Mouse (Mus musculus): Measurements from ENCODE around the gene Nrxn3.

Gene Nrxn3

GRCm38 (mm10) chr12:89174306-89175159 lies 451.9 kb downstream of the Nrxn3 start:
- DNase-seq (ENCODE audit: low spot score in 2 of 2): no peak

- no peak for DNase-seq (ENCODE audit: low spot score in 2 of 2)
These were observed 457.4 kb downstream of the Nrxn3 start for GRCm38 (mm10) chr12:89179970-89180666.

GRCm38 (mm10) chr12:89181157-89181561 lies 458.5 kb downstream of the Nrxn3 start:
- no peak for DNase-seq (ENCODE audit: low spot score in 2 of 2)

GRCm38 (mm10) chr12:89198764-89199525 lies 476.3 kb downstream of the Nrxn3 start:
- no peak for DNase-seq (ENCODE audit: low spot score in 2 of 2)

GRCm38 (mm10) chr12:89211608-89212007 lies 488.9 kb downstream of the Nrxn3 start:
- DNase-seq (ENCODE audit: low spot score in 2 of 2): no peak

GRCm38 (mm10) chr12:89239826-89240225 lies 517.1 kb downstream of the Nrxn3 start:
- no peak for DNase-seq (ENCODE audit: low spot score in 2 of 2)

- no peak for DNase-seq (ENCODE audit: low spot score in 2 of 2)
These were observed 518.9 kb downstream of the Nrxn3 start for GRCm38 (mm10) chr12:89241554-89241953.

- DNase-seq (ENCODE audit: low spot score in 2 of 2): no peak
These were observed 519.8 kb downstream of the Nrxn3 start for GRCm38 (mm10) chr12:89242476-89242875.

DNA sequence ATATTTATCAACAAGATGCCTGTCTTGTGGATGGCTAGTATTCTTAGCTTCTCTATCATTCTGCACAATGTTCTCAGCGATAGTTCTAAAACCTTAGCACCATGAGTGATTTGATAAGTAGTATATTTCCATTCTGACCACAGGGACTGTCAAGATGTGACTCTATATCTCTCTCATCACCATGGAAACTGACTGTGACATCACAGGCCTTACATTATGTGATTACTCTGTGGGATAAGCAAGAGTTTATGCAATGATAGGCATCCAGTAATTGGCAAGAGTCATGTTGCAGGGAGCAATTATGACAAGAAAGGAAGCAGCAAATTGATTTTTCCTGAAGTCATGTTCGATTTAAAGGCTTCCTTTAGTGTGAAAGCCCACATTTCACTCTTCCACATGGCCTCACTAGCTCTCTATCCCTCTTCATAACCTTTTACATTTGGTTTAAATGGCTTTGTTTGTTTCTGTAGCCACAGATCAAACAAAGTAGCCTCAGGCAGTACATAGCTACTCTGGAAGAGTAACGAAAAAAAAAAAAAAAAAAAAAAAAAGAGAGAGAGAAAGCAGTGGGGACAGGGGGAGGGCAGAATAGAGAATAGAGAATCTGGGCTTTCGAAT lies 532.7 kb downstream of the Nrxn3 start:
- no peak for DNase-seq (ENCODE audit: low spot score in 2 of 2)

DNA sequence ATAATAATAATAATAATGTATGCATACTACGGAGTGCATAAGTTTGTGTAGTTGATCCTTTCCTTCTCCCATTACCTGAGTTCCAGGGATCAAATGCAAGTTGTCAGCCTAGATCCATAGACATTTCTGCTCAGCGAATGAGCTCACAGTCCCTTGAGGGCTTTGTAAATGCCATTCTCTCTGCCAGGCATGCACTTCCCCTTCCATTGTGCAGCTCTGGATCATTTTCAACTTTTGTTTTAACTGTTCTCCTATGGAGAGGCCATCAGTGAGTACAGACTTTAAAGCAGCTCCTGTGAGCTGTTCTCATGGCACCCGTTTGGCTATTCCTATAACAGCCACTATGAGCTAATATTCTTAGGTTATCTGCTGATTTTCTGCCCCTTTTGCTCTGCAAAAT lies 536.2 kb downstream of the Nrxn3 start:
- no peak for DNase-seq (ENCODE audit: low spot score in 2 of 2)

GRCm38 (mm10) chr12:89260076-89260475 lies 537.4 kb downstream of the Nrxn3 start:
- DNase-seq (ENCODE audit: low spot score in 2 of 2): no peak

DNA sequence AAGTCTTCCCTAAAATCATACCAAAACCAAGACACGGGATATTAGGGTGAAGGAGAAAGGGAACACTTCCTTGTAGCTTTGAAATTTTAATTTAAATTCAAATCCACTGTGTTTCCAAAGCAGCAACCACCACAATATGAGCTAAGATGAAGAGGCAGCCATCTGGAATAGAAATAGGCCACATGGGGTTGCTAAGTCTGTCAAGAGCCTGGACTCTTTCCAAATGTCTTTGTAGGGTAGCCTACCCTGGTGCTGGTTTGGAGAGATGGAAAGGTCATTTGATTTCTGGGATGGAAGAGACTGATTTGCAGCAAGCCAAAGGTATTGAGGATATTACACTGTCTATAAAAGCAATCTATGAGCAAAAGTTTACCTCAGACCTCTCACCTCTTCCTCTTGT lies 539.6 kb downstream of the Nrxn3 start:
- DNase-seq (ENCODE audit: low spot score in 2 of 2): no peak

DNA sequence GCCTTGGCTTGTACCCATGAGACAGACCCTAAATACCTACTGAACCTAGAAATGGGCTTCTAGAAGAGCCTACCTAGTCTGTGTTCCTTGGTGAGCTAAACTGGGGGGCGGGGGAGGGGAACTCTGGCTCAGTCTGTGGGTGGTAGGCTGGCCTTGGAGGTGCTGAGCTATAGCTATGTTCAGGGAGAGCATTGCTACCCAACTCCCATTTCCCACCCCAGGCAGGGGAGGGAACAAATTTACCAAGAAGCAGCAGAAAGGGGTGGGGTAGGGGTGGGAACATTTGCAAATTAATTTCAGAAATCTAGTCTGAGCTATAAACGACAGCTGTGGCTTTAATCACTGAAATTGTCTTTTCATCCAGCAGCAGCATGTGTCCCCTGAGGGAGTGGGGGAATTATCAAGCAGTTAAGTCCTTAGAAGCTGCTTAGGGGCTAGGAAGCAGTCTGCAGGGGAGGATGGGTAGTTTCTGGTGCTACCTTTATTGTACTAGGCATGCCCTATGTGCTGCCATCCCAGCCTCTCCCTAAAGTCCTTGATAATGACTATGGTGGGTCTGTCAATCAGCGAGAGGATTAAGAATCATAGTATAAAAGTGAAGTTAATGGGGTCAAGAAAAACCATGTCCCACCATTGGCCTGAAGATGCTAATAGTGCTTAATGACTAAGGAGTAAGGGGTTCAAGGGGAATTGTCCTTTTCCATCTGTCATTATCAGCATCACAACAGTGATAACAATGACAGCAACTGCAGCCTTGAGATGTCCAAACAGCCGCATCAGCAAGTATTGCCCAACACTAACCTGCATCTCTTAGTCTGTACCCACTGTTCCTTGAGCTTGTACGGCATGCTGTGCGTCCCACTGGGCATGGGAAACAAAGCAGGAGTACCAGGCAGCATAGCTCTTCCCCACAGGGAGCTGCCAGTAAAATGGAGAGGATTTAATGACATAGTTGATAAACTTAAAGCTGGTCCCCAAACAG lies 560.0 kb downstream of the Nrxn3 start:
- no peak for DNase-seq (ENCODE audit: low spot score in 2 of 2)

- no peak for DNase-seq (ENCODE audit: low spot score in 2 of 2)
These were observed 561.7 kb downstream of the Nrxn3 start for GRCm38 (mm10) chr12:89284412-89284811.

DNA sequence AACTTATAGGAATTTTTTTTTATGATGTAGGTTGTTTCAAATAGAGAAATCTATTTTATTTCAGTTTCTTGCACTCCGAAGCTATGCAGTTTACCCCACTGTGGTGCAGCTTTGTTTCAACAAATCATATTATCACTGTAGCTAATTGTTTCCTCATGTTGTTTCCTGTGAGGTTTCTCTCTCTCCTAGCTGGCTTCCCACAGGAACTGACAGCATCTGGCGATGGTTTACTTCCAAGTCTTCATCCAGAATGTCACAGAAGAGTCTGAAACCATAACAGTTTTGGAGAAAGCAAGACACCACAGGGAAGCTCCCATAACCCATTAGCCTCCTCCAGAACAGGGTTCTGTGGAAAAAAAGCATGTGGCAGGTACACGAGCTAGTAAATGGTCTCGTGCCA lies 564.4 kb downstream of the Nrxn3 start:
- no peak for DNase-seq (ENCODE audit: low spot score in 2 of 2)

DNA sequence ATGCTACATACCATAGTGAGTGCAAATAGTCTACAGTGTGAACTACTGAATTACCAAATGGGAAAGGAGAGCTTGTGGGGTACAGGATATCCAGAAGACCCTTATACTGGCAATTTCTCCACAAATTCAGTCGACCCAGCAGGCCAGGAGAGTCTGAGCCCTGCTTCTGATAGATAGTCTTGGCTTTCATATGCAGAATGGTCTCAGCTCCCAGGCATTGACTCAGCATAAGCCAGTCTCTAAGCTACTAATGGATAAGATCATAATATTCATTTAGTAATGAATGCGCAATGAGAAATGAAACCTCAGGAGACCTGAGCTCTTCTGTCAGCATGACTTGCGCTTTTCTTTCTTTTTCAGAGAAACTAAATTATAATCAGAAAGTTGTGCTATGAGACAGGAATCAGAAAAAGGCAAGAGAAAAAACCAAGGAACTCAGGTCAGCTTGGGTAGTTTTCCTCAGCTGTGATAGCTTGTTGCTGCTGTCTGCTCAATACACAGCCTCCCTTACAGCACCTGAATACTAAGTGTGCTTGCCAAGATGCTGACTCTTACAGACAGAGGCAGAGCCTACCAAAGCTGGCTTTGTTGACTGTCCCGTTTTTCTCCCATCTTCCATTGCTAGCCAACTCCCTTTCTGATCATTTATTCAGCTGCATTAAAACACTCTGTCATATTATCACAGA lies 567.1 kb downstream of the Nrxn3 start:
- no peak for DNase-seq (ENCODE audit: low spot score in 2 of 2)

- DNase-seq (ENCODE audit: low spot score in 2 of 2): no peak
These were observed 568.3 kb downstream of the Nrxn3 start for GRCm38 (mm10) chr12:89290736-89291574.

DNA sequence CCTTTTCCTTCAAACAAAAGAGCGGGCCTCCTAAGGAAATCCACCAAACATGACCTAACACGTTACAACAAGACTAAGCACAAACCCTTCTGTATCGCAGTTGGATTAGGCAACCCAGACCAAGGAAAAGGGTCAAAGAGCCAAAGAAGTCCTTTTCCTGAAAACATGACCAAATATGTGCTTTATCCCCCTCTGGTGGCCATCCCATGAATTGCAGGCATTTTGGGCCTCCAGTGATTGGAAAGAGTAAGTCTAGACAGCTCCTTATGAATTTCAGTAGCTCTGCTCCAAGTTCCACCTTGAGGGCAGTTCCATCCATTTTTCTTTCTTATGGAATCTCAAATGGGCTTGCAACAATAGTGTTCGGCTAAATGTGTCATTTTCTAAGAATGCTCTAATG lies 579.3 kb downstream of the Nrxn3 start:
- peak; percentile 50 to 60 for DNase-seq (ENCODE audit: low spot score in 2 of 2)

GRCm38 (mm10) chr12:89310200-89310599 lies 587.5 kb downstream of the Nrxn3 start:
- DNase-seq (ENCODE audit: low spot score in 2 of 2): no peak

Measured in frontal cortex, postnatal 10 days (tissue).